Mouse (Mus musculus): ENCODE data around the gene Abtb1. TPM values are rescaled to one million over a fixed set of nuclear protein-coding genes. Genes with fewer than 3 reads are reported as not detected.

The Abtb1 gene
- total RNA-seq, 4 experiments from 2014 or later = 18.8 to 27.6 (median 23.8) TPM

GRCm38 (mm10) chr6:88855636-88856035, 13.9 kb upstream of the Abtb1 start:
- DNase-seq (ENCODE audit: low spot score) = peak; percentile 68

- no peak for DNase-seq (ENCODE audit: low spot score)
Measured at GRCm38 (mm10) chr6:88854509-88854908, 12.7 kb upstream of the Abtb1 start.

GRCm38 (mm10) chr6:88850034-88850433, 8.2 kb upstream of the Abtb1 start:
- no peak for DNase-seq (ENCODE audit: low spot score)

- no peak for DNase-seq (ENCODE audit: low spot score)
Measured at GRCm38 (mm10) chr6:88849270-88849669, 7.5 kb upstream of the Abtb1 start.

- DNase-seq (ENCODE audit: low spot score) = no peak
Measured at GRCm38 (mm10) chr6:88847571-88847970, 5.8 kb upstream of the Abtb1 start.

- no peak for DNase-seq (ENCODE audit: low spot score)
Measured at GRCm38 (mm10) chr6:88844901-88845565, 3.2 kb upstream of the Abtb1 start.

GRCm38 (mm10) chr6:88843781-88844725, 2.3 kb upstream of the Abtb1 start:
- no peak for DNase-seq (ENCODE audit: low spot score)

- DNase-seq (ENCODE audit: low spot score) = no peak
Measured at GRCm38 (mm10) chr6:88843241-88843640, 1.5 kb upstream of the Abtb1 start.

GRCm38 (mm10) chr6:88842731-88843151, 957 bp upstream of the Abtb1 start:
- no peak for DNase-seq (ENCODE audit: low spot score)

- no peak for DNase-seq (ENCODE audit: low spot score)
Measured at GRCm38 (mm10) chr6:88841514-88841780, 337 bp downstream of the Abtb1 start.

GRCm38 (mm10) chr6:88840791-88841513, 832 bp downstream of the Abtb1 start:
- no peak for DNase-seq (ENCODE audit: low spot score)

GRCm38 (mm10) chr6:88840211-88840610, 1.6 kb downstream of the Abtb1 start:
- DNase-seq (ENCODE audit: low spot score) = no peak

- no peak for DNase-seq (ENCODE audit: low spot score)
Measured at GRCm38 (mm10) chr6:88839135-88839970, 2.4 kb downstream of the Abtb1 start.

- no peak for DNase-seq (ENCODE audit: low spot score)
Measured at GRCm38 (mm10) chr6:88838613-88839012, 3.2 kb downstream of the Abtb1 start.

- DNase-seq (ENCODE audit: low spot score) = no peak
Measured at GRCm38 (mm10) chr6:88837999-88838398, 3.8 kb downstream of the Abtb1 start.

- DNase-seq (ENCODE audit: low spot score) = no peak
Measured at GRCm38 (mm10) chr6:88836178-88836819, 5.5 kb downstream of the Abtb1 start.

- no peak for DNase-seq (ENCODE audit: low spot score)
Measured at GRCm38 (mm10) chr6:88835047-88835446, 6.7 kb downstream of the Abtb1 start.

GRCm38 (mm10) chr6:88833340-88834140, 8.2 kb downstream of the Abtb1 start:
- DNase-seq (ENCODE audit: low spot score) = no peak

GRCm38 (mm10) chr6:88832663-88833062, 9.1 kb downstream of the Abtb1 start:
- no peak for DNase-seq (ENCODE audit: low spot score)

- DNase-seq (ENCODE audit: low spot score) = peak; percentile 41
Measured at GRCm38 (mm10) chr6:88831456-88831855, 10.3 kb downstream of the Abtb1 start.

All from heart, adult 8-10 months (tissue).